Mouse (Mus musculus) Patski (cell line): ENCODE measurements at regions not wholly inside any gene's neighbourhood (a gene's known extent, or its start where the extent isn't known, plus 50 kb on each side); places are given as distances from the start of the nearest gene placed in this dataset.

Experiments used
- ATAC-seq: fragments of 100-300 bp; one replicate; pipeline ENCODE4 v1.8.0; 2021
- CTCF ChIA-PET: fragments of 350-600 bp; sonication (Branson Sonifier 250); formaldehyde crosslinking; loops from one replicate; lab custom pipeline; 2022; ENCODE audit warnings: inconsistent platforms; lab: Charles Lee
- POLR2A ChIA-PET: fragments of 350-600 bp; sonication (Branson Sonifier 250); formaldehyde crosslinking; loops from one replicate; lab custom pipeline; 2022; ENCODE audit warnings: antibody characterized with exemption, inconsistent platforms; lab: Charles Lee
- DNase-seq: peaks from one replicate; pipeline ENCODE4 v3.0.0-alpha.2; 2011; ENCODE audit warnings: low read depth, low spot score
- H3K27me3 ChIP-seq: fragments of 371-371 bp; one replicate; pipeline ENCODE4 v1.5.1; 2021
- CTCF ChIP-seq: fragments of 100-300 bp; IDR thresholded peaks from one replicate; pipeline ENCODE4 v1.5.1; 2021
- in situ Hi-C: fragments of 300-500 bp; cut with MboI; formaldehyde crosslinking; loops from 3 replicates; pipeline ENCODE4 v1.11.1; 2018; ENCODE audit warnings: low pct_unique_long_range_greater_than_20kb, mixed read lengths

DNA sequence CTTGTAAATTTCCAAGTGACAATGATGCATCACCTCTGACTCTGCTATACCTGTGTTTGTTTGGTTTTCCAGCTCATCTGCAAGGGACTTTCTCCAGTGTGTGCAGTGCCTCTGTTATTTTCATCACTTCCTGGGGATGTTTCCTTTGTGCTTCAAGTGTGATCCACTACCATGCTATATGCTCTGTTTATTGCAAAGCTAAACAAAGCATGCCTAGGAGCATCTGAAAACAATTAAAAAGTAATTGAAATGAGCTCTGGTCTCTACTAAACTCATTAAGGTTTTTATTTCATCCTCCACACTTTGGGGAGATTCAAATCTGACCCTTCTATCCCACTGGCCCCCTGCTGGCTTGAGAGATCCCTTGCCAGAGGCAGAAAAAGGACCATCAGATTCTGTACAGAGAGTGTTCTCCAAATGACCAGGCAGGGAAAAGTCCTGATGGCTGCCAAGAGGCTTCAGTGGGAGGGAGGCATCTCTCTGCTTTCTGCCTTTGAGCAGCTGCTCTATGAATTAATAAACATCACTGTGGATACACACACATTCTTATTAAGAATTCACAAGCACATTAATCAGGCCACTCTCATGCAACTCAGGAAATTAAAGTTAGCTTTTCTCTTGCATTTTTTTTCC, 57.0 kb downstream of the Amd2 start:
- CTCF ChIA-PET, result no interaction called here
- DNase-seq, result no peak

GRCm38 (mm10) chr10:35649930-35650329, 61.8 kb downstream of the Amd2 start:
- no peak for DNase-seq
- CTCF ChIA-PET, result no interaction called here
- in situ Hi-C loops, result no loop called here

More for the DNA sequence above, 57.0 kb downstream of the Amd2 start:
- ATAC-seq, result no peak
- no peaks in the 10 kb centered on the region for H3K27me3 ChIP-seq
- in situ Hi-C loops, result no loop called here
- POLR2A ChIA-PET, result no interaction called here
- peak; percentile 12 for TF ChIP-seq CTCF

GRCm38 (mm10) chr10:35620853-35621252, 90.8 kb downstream of the Amd2 start:
- no peaks in the 10 kb centered on the region for H3K27me3 ChIP-seq
- no peak for ATAC-seq
- in situ Hi-C loops, result no loop called here
- DNase-seq, result no peak
- CTCF ChIA-PET, result no interaction called here
- TF ChIP-seq CTCF, result no peak
- POLR2A ChIA-PET, result no interaction called here

More at GRCm38 (mm10) chr10:35649930-35650329, 61.8 kb downstream of the Amd2 start:
- H3K27me3 ChIP-seq, result no peaks in the 10 kb centered on the region
- no peak for ATAC-seq
- TF ChIP-seq CTCF, result no peak
- POLR2A ChIA-PET, result interaction anchor here (0.6 kb wide), 1 partner anchor 616 kb away, joined by 3 read pairs; no protein-coding TSS in a partner anchor

DNA sequence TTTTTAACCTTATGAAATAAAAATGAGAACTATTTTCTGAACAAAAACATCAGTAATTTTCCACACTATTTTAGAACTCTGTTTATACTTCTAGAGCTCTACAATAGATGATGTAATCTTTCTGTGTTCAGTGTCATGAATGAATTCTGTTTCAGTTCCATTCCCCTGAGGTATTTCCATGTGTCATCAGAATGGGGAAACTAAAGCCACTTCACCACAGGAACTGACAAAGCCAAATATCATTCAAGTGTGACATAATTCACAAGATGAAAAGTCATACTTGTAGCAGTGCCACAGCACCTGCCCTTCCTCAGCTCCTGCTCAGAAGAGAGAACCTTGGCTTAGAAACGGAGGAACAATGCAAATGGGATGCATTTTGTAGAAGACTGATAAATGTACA, 125.4 kb downstream of the Amd2 start:
- in situ Hi-C loops, result no loop called here
- no peak for TF ChIP-seq CTCF
- DNase-seq (peak; percentile 81), ATAC-seq (peak; percentile 99)
- CTCF ChIA-PET, result no interaction called here
- no peaks in the 10 kb centered on the region for H3K27me3 ChIP-seq
- POLR2A ChIA-PET, result no interaction called here
